Mouse (Mus musculus) thymus, adult 2 months (tissue): ENCODE measurements at regions not wholly inside any gene's neighbourhood (a gene's known extent, or its start where the extent isn't known, plus 50 kb on each side); places are given as distances from the start of the nearest gene placed in this dataset.

Experiments
- DNase-seq: peaks from one replicate; pipeline ENCODE4 v3.0.0; 2021
- H3K27ac ChIP-seq: fragments of 200-500 bp; 2 replicates; pipeline ENCODE4 v1.5.1; 2012; ENCODE audit warnings: low read length, control low read depth; ENCODE audit not compliant: control insufficient read depth, insufficient read depth
- H3K27me3 ChIP-seq: fragments of 200-500 bp; 2 replicates; pipeline ENCODE4 v1.6.1; 2012; ENCODE audit warnings: mild to moderate bottlenecking, low read length, moderate library complexity, mixed read lengths; ENCODE audit not compliant: control insufficient read depth, insufficient read depth
- H3K36me3 ChIP-seq: fragments of 200-500 bp; 2 replicates; pipeline ENCODE4 v1.6.1; 2012; ENCODE audit warnings: mild to moderate bottlenecking, low read length, moderate library complexity; ENCODE audit not compliant: control insufficient read depth, insufficient read depth
- H3K4me1 ChIP-seq: fragments of 200-500 bp; replicated peaks from 2 replicates; pipeline ENCODE4 v1.6.1; 2012; ENCODE audit warnings: low read length; ENCODE audit not compliant: control insufficient read depth, insufficient read depth
- H3K4me3 ChIP-seq: fragments of 200-500 bp; 2 replicates; pipeline ENCODE4 v1.5.1; 2012; ENCODE audit warnings: mild to moderate bottlenecking, low read length, control low read depth, moderate library complexity; ENCODE audit not compliant: control insufficient read depth, insufficient read depth
- CTCF ChIP-seq: fragments of 200-500 bp; IDR thresholded peaks from 2 replicates; pipeline ENCODE4 v1.5.1; 2012; ENCODE audit warnings: mild to moderate bottlenecking, control low read depth, low read length, moderate library complexity, borderline replicate concordance; ENCODE audit not compliant: control insufficient read depth, poor library complexity, insufficient read depth; ENCODE audit errors: extremely low read depth
- POLR2A ChIP-seq: fragments of 200-500 bp; IDR thresholded peaks from 2 replicates; pipeline ENCODE4 v1.6.1; 2012; ENCODE audit warnings: mild to moderate bottlenecking, low read length, control low read depth, moderate library complexity; ENCODE audit not compliant: control insufficient read depth, poor library complexity, insufficient read depth; ENCODE audit errors: extremely low read depth
- WGBS: fragments of 180-500 bp; shearing (Covaris S2); methylation state at CpG from one replicate; pipeline ENCODE4 v1.1.7; 2018; 5-methylcytosine and 5-hydroxymethylcytosine counted together

DNA sequence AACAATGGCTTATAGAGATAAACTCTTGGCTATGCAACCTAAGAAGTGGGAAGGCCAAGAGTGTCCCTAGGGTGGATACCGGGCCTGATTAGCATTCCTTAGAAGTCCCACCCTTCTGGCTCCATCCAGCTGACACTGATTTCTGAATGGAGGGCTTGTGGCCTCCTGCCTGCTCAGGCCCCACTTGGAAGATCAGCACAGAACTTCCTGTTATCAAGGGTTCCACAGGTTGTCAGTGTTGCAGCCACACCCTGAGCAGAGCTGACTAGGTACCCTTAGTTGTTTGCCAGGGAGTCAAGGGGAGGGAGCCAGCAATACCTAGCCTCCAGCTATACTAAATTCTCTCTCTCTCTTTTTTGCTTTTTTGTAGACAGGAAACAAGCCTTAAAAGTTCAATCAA is 164.1 kb upstream of the Olig3 start:
- H3K27ac ChIP-seq: peak overlapping the region; percentile 61
- 94% methylated on average over 1 of the region's 1 CpGs for WGBS
- peak; percentile 39 for DNase-seq
- H3K4me1 ChIP-seq: peaks cover 34% of the 10 kb centered on the region
- H3K4me3 ChIP-seq: no peak overlapping the region
- H3K36me3 ChIP-seq: no peaks in the 10 kb centered on the region
- TF ChIP-seq CTCF (no peak), POLR2A (no peak)
- no peaks in the 10 kb centered on the region for H3K27me3 ChIP-seq

DNA sequence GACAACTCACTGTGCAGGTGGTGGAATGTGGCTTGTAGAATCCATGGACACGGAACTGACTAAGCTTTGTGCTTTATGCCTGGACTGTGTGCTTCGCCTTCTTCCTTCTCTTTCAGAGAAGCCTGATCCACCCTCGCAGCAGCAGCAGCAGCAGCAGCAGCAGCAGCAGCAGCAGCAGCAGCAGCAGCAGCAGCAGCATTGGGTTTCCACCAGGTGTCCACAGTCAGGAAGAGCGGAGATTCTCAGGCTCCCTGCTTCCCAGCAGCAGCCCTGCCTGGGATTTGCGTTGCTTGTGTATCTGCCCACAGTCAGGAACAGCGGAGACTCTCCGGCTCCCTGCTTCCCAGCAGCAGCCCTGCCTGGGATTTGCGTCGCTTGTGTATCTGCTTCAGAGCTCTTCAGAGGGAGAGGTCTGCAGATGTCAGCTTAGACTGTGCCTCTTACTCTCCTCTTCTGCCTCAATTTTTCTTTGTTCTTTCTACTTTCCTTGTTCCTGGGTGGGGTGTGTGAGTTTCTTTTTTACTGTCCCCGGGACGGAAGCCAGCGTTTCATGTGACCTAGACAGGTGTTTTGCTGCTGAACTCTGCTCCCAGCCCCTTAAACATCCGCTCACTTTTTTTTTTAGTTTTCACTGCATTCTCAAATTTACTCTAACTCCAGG is 168.1 kb upstream of the Olig3 start:
- peak overlapping the region; percentile 55 for H3K4me3 ChIP-seq
- 18% methylated on average over 13 of the region's 13 CpGs for WGBS

DNA sequence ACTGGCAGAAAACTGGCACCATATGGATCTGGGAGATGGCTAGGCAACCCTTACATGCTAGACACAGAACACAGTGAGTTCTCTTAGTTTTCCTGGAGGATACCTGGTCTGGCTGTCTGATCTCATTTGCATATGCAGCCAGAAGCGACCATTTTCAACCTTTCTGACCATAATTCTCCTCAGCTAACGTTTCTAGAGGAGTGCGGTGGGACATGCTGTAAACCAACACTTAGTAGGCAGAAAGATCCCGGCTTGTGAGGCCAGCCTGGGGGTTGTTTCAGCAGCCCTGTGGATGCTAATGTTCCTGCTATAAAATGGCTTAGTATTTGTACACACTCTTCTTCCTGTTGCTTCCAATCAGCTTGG is 168.6 kb upstream of the Olig3 start:
- no peak for TF ChIP-seq CTCF
- TF ChIP-seq POLR2A: no peak
- no peaks in the 10 kb centered on the region for H3K27me3 ChIP-seq
- H3K36me3 ChIP-seq: no peaks in the 10 kb centered on the region
- WGBS: 49% methylated on average over 4 of the region's 4 CpGs
- peak overlapping the region; percentile 99 for H3K27ac ChIP-seq
- H3K4me1 ChIP-seq: peaks cover 37% of the 10 kb centered on the region
- no peak for DNase-seq
- H3K4me3 ChIP-seq: peak overlapping the region; percentile 55

More for the DNA sequence above, 168.1 kb upstream of the Olig3 start:
- H3K4me1 ChIP-seq: peaks cover 38% of the 10 kb centered on the region
- H3K27ac ChIP-seq: peak overlapping the region; percentile 99
- no peaks in the 10 kb centered on the region for H3K27me3 ChIP-seq
- no peaks in the 10 kb centered on the region for H3K36me3 ChIP-seq
- peak; percentile 82 for TF ChIP-seq POLR2A
- TF ChIP-seq CTCF: peak; percentile 55; the same call in 1 of the 2 replicates
- DNase-seq: peak; percentile 78

DNA sequence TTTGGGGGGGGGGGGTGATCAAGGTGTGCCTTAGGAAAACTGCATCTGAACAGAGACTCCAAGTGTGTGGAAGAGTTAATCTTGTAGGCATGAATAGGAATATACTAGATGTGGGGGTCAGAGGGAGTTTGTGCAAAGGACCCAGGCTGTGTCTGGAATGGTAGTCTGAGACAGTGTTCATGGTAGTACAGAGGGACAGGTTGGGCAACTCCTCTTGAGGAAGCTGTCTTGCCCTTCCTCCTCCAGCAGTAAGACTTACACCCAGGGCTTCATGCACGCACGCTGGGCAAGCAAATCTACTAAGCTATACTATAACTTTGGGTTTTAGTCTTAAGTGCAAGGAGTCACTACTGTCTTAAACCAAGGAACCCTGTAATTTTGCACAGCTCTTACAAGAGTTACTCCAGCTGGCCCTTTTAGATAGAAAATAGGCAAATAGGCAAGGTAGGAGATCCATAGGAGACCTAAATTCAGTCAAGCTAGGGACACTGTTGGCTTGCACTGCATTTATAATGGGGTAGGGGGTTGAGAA is 169.2 kb upstream of the Olig3 start:
- DNase-seq: peak; percentile 39
- peak overlapping the region; percentile 99 for H3K27ac ChIP-seq
- no peak for TF ChIP-seq CTCF
- no peak for TF ChIP-seq POLR2A
- peaks cover 34% of the 10 kb centered on the region for H3K4me1 ChIP-seq
- H3K4me3 ChIP-seq: peak overlapping the region; percentile 43
- 52% methylated on average over 2 of the region's 2 CpGs for WGBS
- no peaks in the 10 kb centered on the region for H3K27me3 ChIP-seq
- H3K36me3 ChIP-seq: no peaks in the 10 kb centered on the region

DNA sequence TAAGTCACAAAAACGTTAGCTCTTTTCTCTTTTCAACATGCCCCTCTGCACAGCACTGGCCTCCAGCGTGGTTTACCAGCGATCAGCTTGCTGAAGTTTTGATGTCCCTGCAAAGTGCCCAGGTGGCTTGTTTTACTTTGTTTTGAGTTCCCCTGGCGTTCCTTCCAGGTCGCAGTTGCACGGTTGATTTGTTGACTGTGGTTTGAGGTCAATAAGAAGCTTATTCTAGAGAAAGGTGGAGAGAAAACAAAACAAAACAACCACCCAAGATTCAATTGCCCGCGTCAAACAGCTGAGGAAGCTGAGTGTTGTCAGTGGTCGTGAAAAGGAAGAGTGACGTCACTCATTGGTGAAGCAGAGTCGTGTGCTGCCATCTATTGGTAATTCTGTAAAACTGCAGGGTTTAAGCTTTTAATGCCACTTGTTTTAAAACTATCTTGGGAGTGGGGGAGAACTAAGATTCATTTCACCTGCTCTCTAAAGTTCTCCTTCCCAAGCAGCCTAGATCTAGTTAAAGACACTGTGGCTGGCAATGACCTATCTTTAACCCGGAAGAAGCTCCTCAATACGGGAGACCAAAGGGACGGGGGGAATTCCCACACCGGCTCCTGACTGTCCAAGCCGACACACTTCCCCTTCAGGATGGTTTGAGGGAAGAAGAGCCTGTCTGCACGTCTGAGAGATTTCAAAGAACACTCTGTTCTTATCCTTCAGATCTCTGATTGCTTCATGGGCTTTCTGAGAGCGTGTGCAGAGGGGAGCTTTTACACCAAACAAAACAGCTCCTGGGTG is 170.3 kb upstream of the Olig3 start:
- Histone ChIP-seq H3K4me3 (peak overlapping the region; percentile 41), H3K27ac (peak overlapping the region; percentile 99), H3K4me1 (peaks cover 30% of the 10 kb centered on the region), H3K36me3 (no peaks in the 10 kb centered on the region), H3K27me3 (no peaks in the 10 kb centered on the region)
- peak; percentile 64 for DNase-seq
- 0 out of 2 replicates have a peak, but pooled peaks have one; percentile 33 for TF ChIP-seq POLR2A
- no peak for TF ChIP-seq CTCF
- 3% methylated on average over 18 of the region's 18 CpGs for WGBS

DNA sequence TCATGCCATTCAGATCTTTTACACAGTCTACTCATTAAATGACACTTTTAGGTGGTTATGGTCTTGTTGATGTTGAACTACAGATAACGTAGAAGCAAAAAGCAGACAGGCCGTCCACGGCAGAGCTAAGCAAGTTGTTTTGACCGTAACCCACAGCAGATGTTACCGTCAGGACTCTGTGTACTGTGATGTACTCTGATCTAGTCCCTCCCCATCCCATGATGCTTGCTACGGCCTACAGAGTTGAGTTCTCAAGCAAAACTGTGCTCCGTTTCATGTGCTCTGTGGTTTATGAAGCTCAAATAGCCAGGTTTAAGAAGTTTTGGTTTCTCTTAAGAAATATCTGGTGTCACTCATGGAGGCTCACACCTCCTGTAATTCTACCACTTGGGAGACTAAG is 169.4 kb upstream of the Tnfaip3 start:
- Histone ChIP-seq H3K4me3 (no peak overlapping the region), H3K27me3 (no peaks in the 10 kb centered on the region), H3K27ac (peak overlapping the region; percentile 59), H3K36me3 (no peaks in the 10 kb centered on the region), H3K4me1 (peaks cover 23% of the 10 kb centered on the region)
- no peak for TF ChIP-seq CTCF
- no peak for TF ChIP-seq POLR2A
- 7% methylated on average over 7 of the region's 7 CpGs for WGBS
- peak; percentile 51 for DNase-seq

DNA sequence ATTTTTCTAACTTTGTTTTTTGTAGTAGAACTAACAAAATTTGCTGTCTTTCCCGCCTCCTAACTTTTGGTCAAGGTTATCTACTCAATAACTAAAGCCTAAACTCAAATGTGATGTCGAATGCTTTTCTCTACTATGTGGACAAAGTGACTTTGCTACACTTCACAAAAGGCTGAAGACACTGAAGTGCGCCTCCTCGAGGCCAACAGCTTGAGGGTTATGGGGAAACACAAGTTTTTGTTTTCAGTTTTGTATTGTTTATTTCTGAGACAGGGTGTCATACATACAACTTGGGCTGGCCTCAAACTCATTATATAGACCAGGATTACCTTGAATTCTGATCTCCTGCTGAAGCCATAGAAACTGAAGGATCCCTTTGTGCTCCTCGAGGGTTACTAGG is 162.4 kb upstream of the Tnfaip3 start:
- DNase-seq: no peak
- Histone ChIP-seq H3K36me3 (no peaks in the 10 kb centered on the region), H3K4me3 (no peak overlapping the region), H3K27me3 (no peaks in the 10 kb centered on the region), H3K4me1 (peaks cover 10% of the 10 kb centered on the region), H3K27ac (no peak overlapping the region)
- TF ChIP-seq CTCF: no peak
- no peak for TF ChIP-seq POLR2A
- WGBS: 94% methylated on average over 5 of the region's 5 CpGs
